9 mouse cellular contexts compared by ENCODE assay signal in the genomic region with DNA sequence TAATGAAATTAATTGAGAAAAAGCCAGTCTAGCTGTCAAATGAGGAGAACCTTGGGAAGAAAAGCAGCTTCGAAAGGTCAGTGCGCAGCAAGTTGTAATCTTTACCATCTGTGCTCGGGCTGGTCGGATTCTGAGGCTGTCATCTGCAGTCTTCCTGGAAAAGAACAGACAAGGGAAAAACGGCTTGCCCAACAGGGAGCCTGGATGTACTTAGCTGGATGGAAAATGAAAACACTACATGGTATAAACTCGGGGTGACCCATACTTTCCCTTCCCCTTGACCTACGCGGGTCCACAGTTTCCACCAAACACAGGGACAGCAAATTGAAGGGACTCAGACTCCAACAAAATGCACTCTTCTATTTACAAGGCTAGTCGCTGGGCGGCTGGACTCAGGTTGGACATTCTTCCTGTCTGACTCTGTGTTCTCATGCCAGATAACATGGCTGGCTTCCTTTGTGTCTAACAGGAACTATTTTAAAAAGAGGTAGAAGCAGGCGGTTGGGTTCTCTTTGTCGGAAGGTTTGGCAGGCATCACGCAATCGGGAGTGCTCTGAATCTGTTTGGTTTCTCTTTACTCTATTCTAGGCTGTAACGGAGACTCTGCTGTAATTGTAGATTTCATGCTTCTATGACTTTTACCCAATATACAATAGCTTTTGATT.
DNase-seq lines count a peak whose midpoint lies in the region; ATAC-seq and TF ChIP-seq lines count a peak whose summit lies in the region.
"Had no signal": no experiment of that assay in that cellular context is flagged by ENCODE, and none has a peak within 500 bp of the region (broad histone marks: within the 10 kb centered on the region; RNA-seq: fewer than 3 reads in every experiment).

No protein-coding gene starts in this region.

- DNase-seq in hindbrain, embryonic 10.5 days (ENCODE audit: low spot score) = peak; percentile 39
- peak; percentile 61 for DNase-seq in cerebellum, adult 9-10 months
- peak; percentile 56 for DNase-seq in forebrain, postnatal 0 days
- DNase-seq in left cerebral cortex, postnatal 14 days (ENCODE audit: low spot score in 2 of 2) = peak; percentile 7 to 15
- DNase-seq in urinary bladder, adult 18-20 months (ENCODE audit: low spot score in 2 of 2) = no peak

- no peak overlapping the region for H3K9ac ChIP-seq in hindbrain, embryonic 13.5 days
- H3K9ac ChIP-seq in forebrain, postnatal 0 days = peak overlapping the region; percentile 35; the same call in 1 of the 2 replicates
- no peak overlapping the region for H3K9ac ChIP-seq in heart, embryonic 11.5 days (ENCODE audit: low read depth, low read length)

- ATAC-seq in hindbrain, embryonic 13.5 days (ENCODE audit: low FRiP score) = no peak
- peak; percentile 61 for ATAC-seq in forebrain, postnatal 0 days
- ATAC-seq in megakaryocyte-erythroid progenitor cell, adult 5-6 weeks (replicated peaks; ENCODE audit: low FRiP score, low TSS enrichment, poor library complexity, severe bottlenecking) = no peak
- ATAC-seq in heart, embryonic 11.5 days (replicated peaks; ENCODE audit: insufficient number of reproducible peaks, low FRiP score, low TSS enrichment) = no peak

- H3K4me2 ChIP-seq in hindbrain, embryonic 13.5 days = no peak overlapping the region
- peak overlapping the region; percentile 30 for H3K4me2 ChIP-seq in forebrain, postnatal 0 days (ENCODE audit: low read depth)
- no peak overlapping the region for H3K4me2 ChIP-seq in heart, embryonic 11.5 days

- no peaks in the 10 kb centered on the region for H3K27me3 ChIP-seq in hindbrain, embryonic 10.5 days (ENCODE audit: insufficient read depth, poor library complexity, severe bottlenecking)
- H3K27me3 ChIP-seq in hindbrain, embryonic 13.5 days = no peaks in the 10 kb centered on the region
- H3K27me3 ChIP-seq in forebrain, postnatal 0 days (ENCODE audit: insufficient read depth, low read length) = no peaks in the 10 kb centered on the region
- no peaks in the 10 kb centered on the region for H3K27me3 ChIP-seq in heart, embryonic 11.5 days (ENCODE audit: control insufficient read depth, insufficient read depth, low read length)
- H3K27me3 ChIP-seq: megakaryocyte, embryonic 14.5 days had no signal

- intact Hi-C loops in left cerebral cortex, postnatal 14 days (cut with DNase I) = no loop called here

- no peak overlapping the region for H3K4me3 ChIP-seq in hindbrain, embryonic 10.5 days
- no peak overlapping the region for H3K4me3 ChIP-seq in hindbrain, embryonic 13.5 days
- peak overlapping the region; percentile 13; the same call in 1 of the 2 replicates for H3K4me3 ChIP-seq in forebrain, postnatal 0 days (ENCODE audit: low read depth, low read length)
- H3K4me3 ChIP-seq in heart, embryonic 11.5 days (ENCODE audit: low read depth, low read length) = no peak overlapping the region
- H3K4me3 ChIP-seq: megakaryocyte, embryonic 14.5 days had no signal

- WGBS in hindbrain, embryonic 10.5 days = 70% methylated on average over 15 of the region's 15 CpGs
- 79% methylated on average over 15 of the region's 15 CpGs for WGBS in hindbrain, embryonic 13.5 days
- WGBS in forebrain, postnatal 0 days = 56% methylated on average over 15 of the region's 15 CpGs
- WGBS in heart, embryonic 11.5 days (ENCODE audit: insufficient replicate concordance) = 72% methylated on average over 15 of the region's 15 CpGs

- H3K36me3 ChIP-seq in hindbrain, embryonic 10.5 days = no peaks in the 10 kb centered on the region
- H3K36me3 ChIP-seq in hindbrain, embryonic 13.5 days = no peaks in the 10 kb centered on the region
- H3K36me3 ChIP-seq in forebrain, postnatal 0 days (ENCODE audit: insufficient read depth) = no peaks in the 10 kb centered on the region
- no peaks in the 10 kb centered on the region for H3K36me3 ChIP-seq in heart, embryonic 11.5 days (ENCODE audit: control insufficient read depth, insufficient read depth, low read length)

- no peaks in the 10 kb centered on the region for H3K4me1 ChIP-seq in hindbrain, embryonic 10.5 days (replicated peaks)
- H3K4me1 ChIP-seq in hindbrain, embryonic 13.5 days (replicated peaks) = no peaks in the 10 kb centered on the region
- no peaks in the 10 kb centered on the region for H3K4me1 ChIP-seq in forebrain, postnatal 0 days (ENCODE audit: insufficient read depth)
- H3K4me1 ChIP-seq in heart, embryonic 11.5 days (ENCODE audit: control insufficient read depth, insufficient read depth, low read length) = no peaks in the 10 kb centered on the region
- H3K4me1 ChIP-seq: megakaryocyte, embryonic 14.5 days had no signal

- H3K9me3 ChIP-seq in hindbrain, embryonic 10.5 days = no peaks in the 10 kb centered on the region
- H3K9me3 ChIP-seq in hindbrain, embryonic 13.5 days = no peaks in the 10 kb centered on the region
- no peaks in the 10 kb centered on the region for H3K9me3 ChIP-seq in forebrain, postnatal 0 days (ENCODE audit: low read length)
- H3K9me3 ChIP-seq in heart, embryonic 11.5 days (replicated peaks; ENCODE audit: control insufficient read depth, low read length) = no peaks in the 10 kb centered on the region

- TF ChIP-seq CTCF in forebrain, postnatal 0 days (IDR thresholded peaks at IDR 0.05; ENCODE audit: low read depth) = no peak

- H3K27ac ChIP-seq in hindbrain, embryonic 10.5 days = no peak overlapping the region
- no peak overlapping the region for H3K27ac ChIP-seq in hindbrain, embryonic 13.5 days
- peak overlapping the region; percentile 17 for H3K27ac ChIP-seq in forebrain, postnatal 0 days (ENCODE audit: low read depth, low read length)
- no peak overlapping the region for H3K27ac ChIP-seq in heart, embryonic 11.5 days (ENCODE audit: low read depth, low read length)

Comparison
In these comparisons a context has a peak if more than half of its experiments do, and no peak if none do; other contexts are left out.
1. DNase-seq: peak in hindbrain, embryonic 10.5 days (single experiment), cerebellum, adult 9-10 months (single experiment), forebrain, postnatal 0 days (single experiment) and left cerebral cortex, postnatal 14 days (2 of 2); none in urinary bladder, adult 18-20 months (0 of 2).